Mouse (Mus musculus): Measurements from ENCODE around the gene Ube2m.

- TF ChIP-seq GATA1 (IDR thresholded peaks at IDR 0.05; ENCODE audit: borderline replicate concordance, low read length) (no peak), FLI1 (IDR thresholded peaks at IDR 0.05; ENCODE audit: low read length) (no peak)
These were observed 5.0 kb upstream of the Ube2m start for GRCm38 (mm10) chr7:13043120-13043444.

Data from megakaryocyte, embryonic 14.5 days (primary cell).